Mouse (Mus musculus) heart, embryonic 13.5 days (tissue): ENCODE measurements around the gene Arap1. TPM values are rescaled to one million over a fixed set of nuclear protein-coding genes. Genes with fewer than 3 reads are reported as not detected.

Experiments used
- ATAC-seq: fragments of 200-750 bp; cut with Nextera tagmentation; 2 replicates; pipeline ENCODE4 v1.8.0; 2017; ENCODE audit warnings: moderate TSS enrichment; ENCODE audit not compliant: insufficient number of reproducible peaks, low FRiP score, low TSS enrichment; ENCODE audit errors: extremely low read depth
- H3K27ac ChIP-seq: fragments of 300-500 bp; sonication (generic); replicated peaks from 2 replicates; pipeline ENCODE4 v1.5.1; 2015; ENCODE audit warnings: moderate library complexity, mild to moderate bottlenecking, inconsistent platforms
- H3K27me3 ChIP-seq: fragments of 300-500 bp; sonication (generic); replicated peaks from 2 replicates; pipeline ENCODE4 v1.6.1; 2015; ENCODE audit warnings: mild to moderate bottlenecking, inconsistent platforms
- H3K36me3 ChIP-seq: fragments of 300-500 bp; sonication (generic); 2 replicates; pipeline ENCODE4 v1.6.1; 2015; ENCODE audit warnings: mild to moderate bottlenecking, inconsistent platforms
- H3K4me1 ChIP-seq: fragments of 300-500 bp; sonication (generic); 2 replicates; pipeline ENCODE4 v1.6.1; 2015; ENCODE audit warnings: inconsistent platforms
- H3K4me2 ChIP-seq: fragments of 300-500 bp; sonication (generic); 2 replicates; pipeline ENCODE4 v1.6.1; 2015; ENCODE audit warnings: inconsistent platforms, mild to moderate bottlenecking, moderate library complexity
- H3K4me3 ChIP-seq: fragments of 300-500 bp; sonication (generic); 2 replicates; pipeline ENCODE4 v1.5.1; 2015; ENCODE audit warnings: moderate library complexity, mild to moderate bottlenecking, inconsistent platforms
- H3K9ac ChIP-seq: fragments of 300-500 bp; sonication (generic); 2 replicates; pipeline ENCODE4 v1.6.1; 2015; ENCODE audit warnings: inconsistent platforms, mild to moderate bottlenecking, moderate library complexity
- H3K9me3 ChIP-seq: fragments of 300-500 bp; sonication (generic); 2 replicates; pipeline ENCODE4 v1.6.1; 2016; ENCODE audit warnings: inconsistent platforms
- WGBS: fragments of 180-500 bp; shearing (Covaris S2); methylation state at CpG from one replicate; pipeline ENCODE4 v1.1.7; 2015; ENCODE audit warnings: mixed read lengths; 5-methylcytosine and 5-hydroxymethylcytosine counted together
- polyA plus RNA-seq: library from polyadenylated mRNA; unstranded; fragments of >200 nt; fragmentation: Nextera tagmentation; extraction: Ambion mirVana; gene quantifications from 2 replicates; pipeline ENCODE4 v1.2.1, GENCODE M21; 2015

Arap1 gene
- polyA plus RNA-seq, 1 experiment from 2014 or later: 26.3 TPM

DNA sequence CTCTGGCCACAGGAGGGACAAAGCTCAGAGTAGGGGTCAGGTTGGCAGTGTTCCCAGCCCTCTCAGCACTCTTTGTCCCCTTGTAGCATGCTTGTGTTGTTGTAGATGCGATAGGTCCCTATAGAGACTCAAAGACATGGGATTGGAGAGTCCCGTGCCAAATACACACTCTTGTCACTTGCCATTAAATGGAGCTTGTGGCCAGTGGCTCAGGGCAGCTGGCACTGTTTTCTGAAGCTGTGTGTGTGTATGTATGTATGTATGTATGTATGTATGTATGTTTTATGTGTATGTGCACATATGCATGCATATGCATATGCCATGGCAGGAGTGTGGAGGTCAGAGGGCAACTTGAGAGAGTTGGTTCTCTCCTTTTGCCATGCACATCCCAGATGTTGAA is 20.1 kb upstream of the Arap1 start:
- no peak for ATAC-seq
- peaks cover 48% of the 10 kb centered on the region for H3K4me1 ChIP-seq
- H3K27me3 ChIP-seq: peaks cover 20% of the 10 kb centered on the region
- no peak overlapping the region for H3K4me2 ChIP-seq
- H3K9me3 ChIP-seq: no peaks in the 10 kb centered on the region
- H3K9ac ChIP-seq: no peak overlapping the region
- H3K27ac ChIP-seq: no peak overlapping the region
- H3K4me3 ChIP-seq: no peak overlapping the region
- H3K36me3 ChIP-seq: no peaks in the 10 kb centered on the region
- WGBS: 79% methylated on average over 2 of the region's 2 CpGs

DNA sequence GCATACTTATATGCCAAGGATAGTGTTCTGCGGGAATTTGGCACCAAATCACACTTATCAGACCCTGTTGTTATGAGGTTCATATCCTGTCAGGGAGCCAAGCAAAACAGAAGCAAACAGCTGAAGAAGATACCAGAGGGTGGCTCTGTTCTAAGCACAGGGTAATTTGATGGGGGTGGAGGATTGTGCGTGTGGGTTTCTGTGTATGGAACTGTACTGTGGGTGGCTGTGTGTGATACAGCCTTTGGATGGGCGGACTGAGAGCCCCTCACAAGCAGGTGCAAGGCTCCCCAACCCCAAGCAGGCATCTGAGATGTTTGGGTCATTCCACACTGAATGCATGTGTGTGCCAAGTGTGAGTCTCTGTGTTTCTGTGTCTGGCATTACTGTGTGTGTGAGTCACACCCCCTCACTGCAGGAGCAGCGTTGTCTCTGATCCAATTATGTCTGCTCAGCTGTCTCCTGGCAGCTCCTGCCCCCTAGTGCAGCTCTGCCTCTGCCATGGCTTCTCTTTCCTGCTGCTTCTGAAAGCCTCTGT is 19.2 kb upstream of the Arap1 start:
- no peaks in the 10 kb centered on the region for H3K9me3 ChIP-seq
- no peak overlapping the region for H3K4me3 ChIP-seq
- peaks cover 39% of the 10 kb centered on the region for H3K4me1 ChIP-seq
- H3K27me3 ChIP-seq: peaks cover 14% of the 10 kb centered on the region
- peak overlapping the region; percentile 50; the same call in 1 of the 2 replicates for H3K9ac ChIP-seq
- 47% methylated on average over 4 of the region's 4 CpGs for WGBS
- ATAC-seq: no peak
- H3K36me3 ChIP-seq: no peaks in the 10 kb centered on the region
- no peak overlapping the region for H3K4me2 ChIP-seq
- H3K27ac ChIP-seq: no peak overlapping the region

DNA sequence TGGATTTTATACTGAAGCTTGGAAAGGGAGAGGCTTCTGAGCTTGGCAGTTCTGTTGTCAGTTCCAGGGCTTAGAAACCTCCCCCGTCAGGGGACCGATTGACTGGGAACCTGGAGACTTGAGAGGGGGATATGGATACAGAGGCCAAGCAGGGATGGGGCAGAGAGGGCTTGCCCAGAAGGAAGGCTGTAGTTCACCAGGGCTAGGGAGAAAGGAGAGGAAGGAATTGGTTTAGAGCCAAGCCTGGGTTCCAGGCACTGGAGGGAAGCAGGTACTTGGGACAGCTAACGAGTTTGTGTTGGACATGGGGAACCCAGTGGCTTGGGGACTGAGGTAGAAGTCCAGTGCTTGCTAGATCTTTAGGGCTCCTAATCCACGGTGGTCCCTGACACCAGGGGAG is 18.3 kb upstream of the Arap1 start:
- Histone ChIP-seq H3K27ac (no peak overlapping the region), H3K36me3 (no peaks in the 10 kb centered on the region), H3K9me3 (no peaks in the 10 kb centered on the region), H3K27me3 (peaks cover 14% of the 10 kb centered on the region), H3K4me3 (no peak overlapping the region), H3K9ac (peak overlapping the region; percentile 50), H3K4me2 (no peak overlapping the region), H3K4me1 (peaks cover 31% of the 10 kb centered on the region)
- ATAC-seq: no peak
- 73% methylated on average over 4 of the region's 4 CpGs for WGBS

DNA sequence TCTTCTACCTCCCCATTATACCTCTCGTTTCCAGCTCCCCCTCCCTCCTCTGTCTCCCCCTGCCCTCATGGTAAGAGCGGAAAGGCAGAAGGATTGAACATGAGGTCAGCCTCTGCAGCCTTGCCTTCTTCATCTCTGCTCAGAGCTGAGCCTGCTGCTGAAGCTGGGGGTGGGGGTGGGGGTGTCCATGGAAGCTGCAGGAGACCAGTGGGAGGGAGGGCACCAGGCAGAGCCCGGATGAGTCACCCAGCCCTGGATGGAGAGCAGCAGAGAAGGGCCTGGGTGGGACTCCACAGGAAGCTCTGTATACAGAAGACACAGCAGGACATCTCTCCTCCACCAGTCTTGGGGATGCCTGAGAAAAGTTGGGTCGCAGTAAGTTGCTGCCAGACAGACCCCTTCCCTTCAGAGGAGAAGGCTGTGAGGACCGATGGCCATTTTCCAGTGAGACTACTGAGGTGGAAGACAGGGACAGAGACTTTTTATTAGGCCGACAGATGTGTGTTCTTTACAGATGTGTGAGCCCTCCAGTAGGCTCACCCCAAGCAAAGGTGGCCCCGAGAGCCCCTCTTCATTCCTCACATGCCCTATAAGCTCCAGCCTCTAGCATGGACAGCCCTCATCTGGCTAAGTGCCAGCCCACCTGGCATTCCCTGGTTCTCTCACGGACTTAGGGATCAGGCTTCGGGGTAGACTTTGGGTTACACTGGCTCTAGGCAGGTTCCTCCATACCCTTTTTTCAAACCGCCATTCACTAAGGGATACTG is 17.6 kb upstream of the Arap1 start:
- 64% methylated on average over 10 of the region's 10 CpGs for WGBS
- peaks cover 33% of the 10 kb centered on the region for H3K4me1 ChIP-seq
- no peaks in the 10 kb centered on the region for H3K9me3 ChIP-seq
- H3K27ac ChIP-seq: no peak overlapping the region
- no peak for ATAC-seq
- H3K27me3 ChIP-seq: peaks cover 13% of the 10 kb centered on the region; the same call in 1 of the 2 replicates
- no peak overlapping the region for H3K4me2 ChIP-seq
- H3K36me3 ChIP-seq: no peaks in the 10 kb centered on the region
- no peak overlapping the region for H3K4me3 ChIP-seq
- H3K9ac ChIP-seq: peak overlapping the region; percentile 42; the same call in 1 of the 2 replicates

DNA sequence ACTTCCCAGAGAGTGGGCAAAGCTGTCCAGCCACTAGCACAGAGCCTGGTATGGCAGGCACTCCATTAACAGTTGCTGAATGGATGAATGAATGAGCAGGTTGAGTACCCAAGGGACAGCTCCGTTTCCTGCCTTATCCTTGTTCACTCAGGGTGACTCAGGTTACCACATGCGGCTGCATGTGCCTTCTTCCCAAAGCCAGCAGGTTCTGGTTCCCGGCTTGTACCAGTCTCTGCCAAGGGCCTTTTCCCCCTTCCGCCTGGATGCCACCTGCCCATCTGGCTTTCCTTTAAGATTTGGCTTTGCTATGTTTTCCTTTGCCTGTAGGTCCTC is 17.1 kb upstream of the Arap1 start:
- Histone ChIP-seq H3K9ac (no peak overlapping the region), H3K9me3 (no peaks in the 10 kb centered on the region), H3K27ac (no peak overlapping the region), H3K4me3 (no peak overlapping the region), H3K4me2 (no peak overlapping the region), H3K27me3 (peaks cover 11% of the 10 kb centered on the region; the same call in 1 of the 2 replicates), H3K4me1 (peaks cover 33% of the 10 kb centered on the region), H3K36me3 (no peaks in the 10 kb centered on the region)
- ATAC-seq: no peak
- 60% methylated on average over 4 of the region's 4 CpGs for WGBS

DNA sequence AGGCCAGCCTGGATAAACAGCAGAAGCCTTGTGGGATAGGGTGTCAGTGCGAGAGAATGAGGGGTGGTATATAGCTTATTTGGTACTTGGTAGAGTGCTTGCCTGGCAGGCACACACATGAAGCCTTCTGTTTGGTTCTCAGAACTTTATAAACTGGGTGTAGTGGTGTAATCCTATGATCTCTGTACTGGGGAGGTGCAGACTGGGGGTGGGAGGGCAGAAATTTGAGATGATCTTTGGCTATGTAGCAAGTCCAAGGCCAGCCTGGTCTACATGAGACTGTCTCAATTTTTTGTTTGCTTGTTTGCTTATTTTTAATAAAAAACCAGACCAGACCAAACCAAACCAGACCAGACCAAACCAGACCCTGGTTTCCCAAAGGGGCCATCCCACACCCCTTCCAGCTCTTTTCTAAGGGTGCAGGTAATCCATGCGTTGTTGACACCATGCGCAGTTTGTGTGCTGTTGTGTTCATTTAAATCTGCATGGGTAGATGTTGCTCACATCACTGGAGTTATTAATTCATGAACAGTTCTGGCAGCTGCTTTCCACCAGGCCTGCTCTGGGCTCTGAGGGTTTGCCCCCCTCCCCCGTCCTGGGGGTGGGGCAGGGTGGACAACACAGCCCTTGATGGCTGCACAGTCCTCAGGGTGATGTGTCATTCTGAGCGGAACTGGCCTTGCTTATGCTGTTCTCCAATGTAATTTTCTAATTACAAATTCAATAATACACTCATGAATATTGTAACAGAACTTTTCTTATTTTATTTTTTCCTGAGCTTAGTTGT is 15.6 kb upstream of the Arap1 start:
- H3K4me2 ChIP-seq: no peak overlapping the region
- no peak overlapping the region for H3K27ac ChIP-seq
- WGBS: 81% methylated on average over 5 of the region's 5 CpGs
- peaks cover 33% of the 10 kb centered on the region for H3K4me1 ChIP-seq
- no peak overlapping the region for H3K9ac ChIP-seq
- H3K4me3 ChIP-seq: no peak overlapping the region
- H3K36me3 ChIP-seq: no peaks in the 10 kb centered on the region
- no peaks in the 10 kb centered on the region for H3K9me3 ChIP-seq
- peaks cover 5% of the 10 kb centered on the region; the same call in 1 of the 2 replicates for H3K27me3 ChIP-seq
- ATAC-seq: no peak

- H3K4me2 ChIP-seq: no peak overlapping the region
- H3K36me3 ChIP-seq: no peaks in the 10 kb centered on the region
- H3K4me3 ChIP-seq: no peak overlapping the region
- no peaks in the 10 kb centered on the region for H3K9me3 ChIP-seq
- 86% methylated on average over 2 of the region's 2 CpGs for WGBS
- peaks cover 4% of the 10 kb centered on the region for H3K27me3 ChIP-seq
- H3K9ac ChIP-seq: no peak overlapping the region
- H3K27ac ChIP-seq: no peak overlapping the region
- H3K4me1 ChIP-seq: peaks cover 11% of the 10 kb centered on the region
- ATAC-seq: no peak
Measured at GRCm38 (mm10) chr7:101335228-101335627, 12.6 kb upstream of the Arap1 start.

DNA sequence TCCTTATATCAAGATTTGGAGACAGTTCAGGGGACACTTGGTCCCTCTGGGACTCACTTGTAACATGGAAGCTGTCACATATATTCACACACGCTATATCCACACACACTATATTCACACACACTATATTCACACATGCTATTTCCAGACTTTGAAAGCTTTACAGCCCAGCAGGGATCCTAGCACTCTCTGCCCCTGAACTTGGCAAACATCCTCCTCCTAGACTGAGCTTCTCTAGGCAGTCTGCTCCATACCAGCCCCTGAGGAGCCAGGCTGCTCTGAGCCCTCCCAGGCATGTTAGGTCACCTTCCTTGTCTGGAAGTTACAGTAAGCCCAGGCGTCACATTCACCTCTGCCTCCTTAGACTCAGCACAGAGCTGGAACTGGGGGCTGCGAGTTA is 11.2 kb upstream of the Arap1 start:
- ATAC-seq: no peak
- 71% methylated on average over 3 of the region's 3 CpGs for WGBS
- Histone ChIP-seq H3K27ac (no peak overlapping the region), H3K27me3 (peaks cover 4% of the 10 kb centered on the region), H3K36me3 (no peaks in the 10 kb centered on the region), H3K4me3 (no peak overlapping the region), H3K4me2 (no peak overlapping the region), H3K9me3 (no peaks in the 10 kb centered on the region), H3K4me1 (peaks cover 14% of the 10 kb centered on the region), H3K9ac (no peak overlapping the region)

GRCm38 (mm10) chr7:101337401-101337800 is 10.5 kb upstream of the Arap1 start:
- Histone ChIP-seq H3K4me3 (no peak overlapping the region), H3K4me1 (peaks cover 20% of the 10 kb centered on the region), H3K27me3 (peaks cover 4% of the 10 kb centered on the region), H3K9ac (no peak overlapping the region), H3K36me3 (no peaks in the 10 kb centered on the region), H3K4me2 (no peak overlapping the region), H3K9me3 (no peaks in the 10 kb centered on the region), H3K27ac (no peak overlapping the region)
- 87% methylated on average over 3 of the region's 3 CpGs for WGBS
- no peak for ATAC-seq

- ATAC-seq: no peak
- Histone ChIP-seq H3K4me2 (no peak overlapping the region), H3K27ac (no peak overlapping the region), H3K4me1 (peaks cover 53% of the 10 kb centered on the region), H3K36me3 (0 out of 2 replicates have a peak, but pooled peaks cover 2% of the 10 kb centered on the region), H3K9ac (no peak overlapping the region), H3K4me3 (no peak overlapping the region), H3K27me3 (peaks cover 20% of the 10 kb centered on the region), H3K9me3 (no peaks in the 10 kb centered on the region)
- 53% methylated on average over 6 of the region's 6 CpGs for WGBS
Measured at GRCm38 (mm10) chr7:101341405-101341804, 6.5 kb upstream of the Arap1 start.

- no peak overlapping the region for H3K27ac ChIP-seq
- ATAC-seq: no peak
Measured at GRCm38 (mm10) chr7:101343135-101343534, 4.7 kb upstream of the Arap1 start.

More at GRCm38 (mm10) chr7:101343135-101343534, 4.7 kb upstream of the Arap1 start:
- WGBS: 53% methylated on average over 7 of the region's 7 CpGs
- peaks cover 61% of the 10 kb centered on the region for H3K4me1 ChIP-seq
- H3K4me3 ChIP-seq: no peak overlapping the region
- H3K27me3 ChIP-seq: peaks cover 23% of the 10 kb centered on the region
- 0 out of 2 replicates have a peak overlapping the region, but pooled peaks have one; percentile 8 for H3K9ac ChIP-seq
- H3K36me3 ChIP-seq: 0 out of 2 replicates have a peak, but pooled peaks cover 2% of the 10 kb centered on the region
- H3K4me2 ChIP-seq: no peak overlapping the region
- no peaks in the 10 kb centered on the region for H3K9me3 ChIP-seq
